Mouse (Mus musculus): ENCODE data around the gene H2-DMb2.

- TF ChIP-seq ETS1 (IDR thresholded peaks at IDR 0.05; ENCODE audit: low read depth, low read length), result no peak
- no peak for TF ChIP-seq GATA1 (IDR thresholded peaks at IDR 0.05; ENCODE audit: low read depth, low read length)
- TF ChIP-seq KAT2A (conservative IDR thresholded peaks at IDR 0.05; ENCODE audit: low read depth, low read length), result no peak
- no peak for TF ChIP-seq TBP (IDR thresholded peaks at IDR 0.05; ENCODE audit: low read depth, low read length)
- TF ChIP-seq EP300 (IDR thresholded peaks at IDR 0.05; ENCODE audit: low read depth in 1 of 2, low read length in 2 of 2), result no peak
- TF ChIP-seq CTCF (IDR thresholded peaks at IDR 0.05 in 2 of 3, conservative IDR thresholded peaks at IDR 0.05 in 1 of 3; ENCODE audit: control insufficient read depth in 1 of 3, insufficient read depth in 1 of 3, low read depth in 2 of 3, low read length in 3 of 3, poor library complexity in 1 of 3, severe bottlenecking in 1 of 3), result no peak
- TF ChIP-seq USF2 (IDR thresholded peaks at IDR 0.05; ENCODE audit: borderline replicate concordance in 1 of 2, insufficient read depth in 1 of 2, low read depth in 1 of 2, low read length in 2 of 2), result no peak
- no peak for TF ChIP-seq MAX (IDR thresholded peaks at IDR 0.05; ENCODE audit: low read length)
- TF ChIP-seq CHD2 (IDR thresholded peaks at IDR 0.05; ENCODE audit: low read length), result no peak
Observed at GRCm38 (mm10) chr17:34123518-34123917, 19.6 kb upstream of the H2-DMb2 start.
